Mouse (Mus musculus): Measurements from ENCODE around the gene Olfr298. TPM values are rescaled to one million over a fixed set of nuclear protein-coding genes. Genes with fewer than 3 reads are reported as not detected.

Olfr298 gene
- 0.43 TPM in 1 of 2 replicates, not detected in the other for polyA plus RNA-seq (2015; fragmentation: Nextera tagmentation; extraction: Ambion mirVana)

- H3K4me3 ChIP-seq (replicated peaks): no peak within 1 kb of the TSS
- no peak within 1 kb of the TSS for H3K27ac ChIP-seq (replicated peaks)
- no peak for ATAC-seq (ENCODE audit: insufficient number of reproducible peaks, low FRiP score, low TSS enrichment, low read depth)
- no peak within 1 kb of the TSS for H3K4me2 ChIP-seq (replicated peaks)
- H3K4me1 ChIP-seq: no peaks in the 10 kb centered on the region
- no peak within 1 kb of the TSS for H3K9ac ChIP-seq
- 71% methylated on average over 1 of the region's 1 CpGs for WGBS
- no peaks in the 10 kb centered on the region for H3K36me3 ChIP-seq
- H3K9me3 ChIP-seq (replicated peaks): no peaks in the 10 kb centered on the region
- no peaks in the 10 kb centered on the region for H3K27me3 ChIP-seq
Measured at GRCm38 (mm10) chr7:86492384-86492783, at the start of gene Olfr298. TSS of gene Olfr298 (minus strand) at chr7:86492484.

GRCm38 (mm10) chr7:86519668-86520067 is 27.4 kb upstream of the Olfr298 start, which contains the start of gene Olfr297:
TSS of gene Olfr297 (plus strand) at chr7:86519968.
- H3K36me3 ChIP-seq: no peaks in the 10 kb centered on the region
- no peaks in the 10 kb centered on the region for H3K9me3 ChIP-seq (replicated peaks)
- H3K27ac ChIP-seq (replicated peaks): no peak within 1 kb of the TSS
- H3K4me1 ChIP-seq: no peaks in the 10 kb centered on the region
- H3K9ac ChIP-seq: no peak within 1 kb of the TSS
- no peak for ATAC-seq (ENCODE audit: insufficient number of reproducible peaks, low FRiP score, low TSS enrichment, low read depth)
- H3K27me3 ChIP-seq: no peaks in the 10 kb centered on the region
- no peak within 1 kb of the TSS for H3K4me2 ChIP-seq (replicated peaks)
- no peak within 1 kb of the TSS for H3K4me3 ChIP-seq (replicated peaks)

DNA sequence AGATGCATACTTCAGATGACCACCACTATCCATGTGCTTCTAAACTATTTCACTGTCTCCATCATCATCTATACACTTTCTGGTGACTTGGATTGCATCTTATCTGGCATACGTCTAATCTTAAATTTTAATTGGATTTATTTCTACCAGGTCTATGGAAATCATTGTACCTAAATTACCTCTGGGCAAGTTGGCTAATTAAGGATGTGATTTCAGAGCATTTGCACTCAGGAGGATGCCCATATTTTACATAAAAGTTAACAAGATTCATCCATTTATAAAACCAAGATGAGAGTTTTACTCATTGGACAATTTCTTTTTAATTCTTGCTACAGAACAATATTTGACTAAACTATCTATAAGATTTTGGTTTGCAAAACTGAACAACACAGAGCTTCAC is 32.7 kb downstream of the Olfr298 start, which contains the start of gene Olfr299:
Olfr299 (plus strand) TSS at position 301 of the 400 bp plus-strand sequence.
- no peak within 1 kb of the TSS for H3K4me2 ChIP-seq (replicated peaks)
- H3K9me3 ChIP-seq (replicated peaks): no peaks in the 10 kb centered on the region
- no peaks in the 10 kb centered on the region for H3K27me3 ChIP-seq
- H3K4me1 ChIP-seq: no peaks in the 10 kb centered on the region
- no peak for ATAC-seq (ENCODE audit: insufficient number of reproducible peaks, low FRiP score, low TSS enrichment, low read depth)
- WGBS: 85% methylated on average over 1 of the region's 1 CpGs
- no peak within 1 kb of the TSS for H3K9ac ChIP-seq
- no peak within 1 kb of the TSS for H3K27ac ChIP-seq (replicated peaks)
- no peaks in the 10 kb centered on the region for H3K36me3 ChIP-seq
- H3K4me3 ChIP-seq (replicated peaks): no peak within 1 kb of the TSS

Other genes starting within 250 kb of the Olfr298 start
- not detected in 2 replicates for gene Vmn2r76, start 246.2 kb downstream of the Olfr298 start, polyA plus RNA-seq (2015; fragmentation: Nextera tagmentation; extraction: Ambion mirVana)
- 0.12 TPM in 1 of 2 replicates, not detected in the other for gene Olfr310, start 215.3 kb downstream of the Olfr298 start, polyA plus RNA-seq (2015; fragmentation: Nextera tagmentation; extraction: Ambion mirVana)
- 0.08 and 0.17 TPM in 2 replicates for gene Olfr309, start 178.8 kb downstream of the Olfr298 start, polyA plus RNA-seq (2015; fragmentation: Nextera tagmentation; extraction: Ambion mirVana)
- not detected in 2 replicates for gene Olfr308, start 166.9 kb downstream of the Olfr298 start, polyA plus RNA-seq (2015; fragmentation: Nextera tagmentation; extraction: Ambion mirVana)
- not detected in 2 replicates for gene Olfr307, start 154.9 kb downstream of the Olfr298 start, polyA plus RNA-seq (2015; fragmentation: Nextera tagmentation; extraction: Ambion mirVana)
- gene Olfr305, start 125.6 kb downstream of the Olfr298 start, polyA plus RNA-seq (2015; fragmentation: Nextera tagmentation; extraction: Ambion mirVana): not detected in 2 replicates
- not detected in 2 replicates for gene Olfr304, start 105.8 kb downstream of the Olfr298 start, polyA plus RNA-seq (2015; fragmentation: Nextera tagmentation; extraction: Ambion mirVana)
- not detected in 2 replicates for gene Olfr303, start 94.7 kb downstream of the Olfr298 start, polyA plus RNA-seq (2015; fragmentation: Nextera tagmentation; extraction: Ambion mirVana)
- gene Olfr301, start 88.6 kb downstream of the Olfr298 start, polyA plus RNA-seq (2015; fragmentation: Nextera tagmentation; extraction: Ambion mirVana): 0.08 and 0.13 TPM in 2 replicates
- 0.19 TPM in 1 of 2 replicates, not detected in the other for gene Olfr299, start 32.6 kb downstream of the Olfr298 start, polyA plus RNA-seq (2015; fragmentation: Nextera tagmentation; extraction: Ambion mirVana)
- gene Olfr297, start 27.5 kb upstream of the Olfr298 start, polyA plus RNA-seq (2015; fragmentation: Nextera tagmentation; extraction: Ambion mirVana): not detected in 2 replicates
- gene Olfr295, start 91.4 kb upstream of the Olfr298 start, polyA plus RNA-seq (2015; fragmentation: Nextera tagmentation; extraction: Ambion mirVana): 0.07 TPM in 2 replicates
- gene Olfr294, start 124.2 kb upstream of the Olfr298 start, polyA plus RNA-seq (2015; fragmentation: Nextera tagmentation; extraction: Ambion mirVana): not detected in 2 replicates
- 0.09 TPM in 1 of 2 replicates, not detected in the other for gene Olfr293, start 156.6 kb upstream of the Olfr298 start, polyA plus RNA-seq (2015; fragmentation: Nextera tagmentation; extraction: Ambion mirVana)
- gene Olfr292, start 195.8 kb upstream of the Olfr298 start, polyA plus RNA-seq (2015; fragmentation: Nextera tagmentation; extraction: Ambion mirVana): 0.11 TPM in 1 of 2 replicates, not detected in the other